Mouse (Mus musculus) embryo, embryonic 11 days (tissue): ENCODE measurements around the gene Tfdp1.
"Not testable (repeated sequence)": the region's sequence is repeated elsewhere in the genome, so short reads cannot be mapped to it uniquely, and the experiment has no call there.

Experiments used
- DNase-seq: peaks from one replicate; pipeline ENCODE4 v3.0.0-alpha.2; 2015

The Tfdp1 gene

DNA sequence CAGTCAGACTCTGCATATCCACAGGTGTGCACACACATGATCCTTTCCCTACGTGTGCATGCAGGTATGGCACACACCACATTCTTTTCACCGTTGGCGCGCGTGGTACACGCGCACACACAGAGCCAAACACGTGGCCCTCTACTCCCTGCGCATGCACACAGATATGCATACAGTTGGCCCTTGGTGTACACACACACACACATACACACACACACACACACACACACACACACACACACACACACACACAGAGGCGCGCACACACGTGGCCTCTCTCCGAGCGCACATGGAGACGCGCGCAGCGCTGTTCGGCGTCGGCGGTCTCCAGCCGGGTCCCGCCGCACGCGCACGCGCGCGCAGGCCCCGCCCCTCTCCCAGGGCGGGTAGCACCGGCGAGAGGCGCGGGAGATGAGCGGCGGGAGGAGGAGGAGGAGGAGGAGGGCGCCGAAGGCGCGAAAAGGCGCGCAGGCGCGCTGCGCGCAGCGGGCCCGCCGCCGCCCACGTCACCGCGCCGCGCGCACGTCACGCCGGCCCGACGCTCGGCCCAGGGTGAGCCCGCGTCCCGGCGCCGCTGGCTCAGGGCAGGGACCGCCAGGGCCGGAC, at the start of gene Tfdp1:
Tfdp1 (plus strand) TSS at position 497 of the 606 bp plus-strand sequence.
- peak; percentile 95 for DNase-seq

- DNase-seq = peak; percentile 74
These were observed 46.2 kb upstream of the Tfdp1 start for GRCm38 (mm10) chr8:13292364-13292763.

DNA sequence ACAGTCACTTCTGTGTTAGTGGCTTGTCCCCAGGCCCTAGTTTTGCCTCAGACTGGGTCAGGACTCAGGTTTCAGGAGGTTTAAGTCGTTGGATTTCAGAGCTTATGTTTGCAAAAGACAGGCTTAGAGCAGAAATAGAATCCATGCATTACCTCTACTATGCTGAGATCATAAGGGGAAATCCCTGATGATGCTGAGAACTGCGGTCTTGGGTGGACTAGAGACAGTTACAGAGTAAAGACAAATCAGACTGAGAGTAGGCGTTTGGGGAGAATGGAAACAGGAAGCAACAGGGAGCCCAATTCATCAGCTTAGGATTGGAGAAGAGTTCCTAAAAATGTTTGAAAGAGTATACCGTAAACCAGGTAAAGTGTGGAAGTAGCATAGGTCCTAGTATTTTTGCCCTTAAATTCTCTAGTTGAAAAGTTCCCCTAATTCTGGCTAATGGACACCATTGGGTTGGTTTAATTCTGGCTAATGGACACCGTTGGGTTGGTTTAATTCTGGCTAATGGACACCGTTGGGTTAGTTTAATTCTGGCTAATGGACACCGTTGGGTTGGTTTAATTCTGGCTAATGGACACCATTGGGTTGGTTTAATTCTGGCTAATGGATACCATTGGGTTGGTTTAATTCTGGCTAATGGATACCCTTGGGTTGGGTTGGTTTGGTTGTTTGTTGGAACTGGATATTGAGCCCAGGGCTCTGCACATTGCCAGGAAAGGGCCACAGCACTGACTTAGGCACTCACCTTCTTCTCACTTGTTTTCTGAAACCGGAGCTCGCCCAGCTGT, 44.7 kb upstream of the Tfdp1 start:
- DNase-seq = no peak

- no peak for DNase-seq
These were observed 39.0 kb upstream of the Tfdp1 start for GRCm38 (mm10) chr8:13299571-13299970.

GRCm38 (mm10) chr8:13301036-13301435, 37.5 kb upstream of the Tfdp1 start:
- DNase-seq = no peak

GRCm38 (mm10) chr8:13305459-13305858, 33.1 kb upstream of the Tfdp1 start:
- no peak for DNase-seq

DNA sequence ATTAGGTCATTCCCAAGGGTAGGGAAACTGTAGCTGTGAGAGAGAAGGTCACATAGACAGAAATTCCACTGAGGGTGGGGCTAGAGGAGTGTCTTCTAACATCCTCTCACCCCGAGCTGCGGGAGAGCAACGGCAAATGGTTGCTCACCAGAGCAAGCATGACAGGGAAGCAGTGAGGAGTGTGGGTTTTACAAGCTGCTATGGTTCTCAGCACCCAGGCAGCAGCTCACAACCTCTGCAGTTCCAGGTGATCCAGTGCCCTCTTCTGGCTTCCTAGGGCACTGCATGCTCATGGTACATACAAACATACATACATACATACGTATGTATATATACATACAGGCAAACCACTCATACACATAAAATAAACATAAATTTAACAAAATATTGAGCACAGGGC, 32.7 kb upstream of the Tfdp1 start:
- no peak for DNase-seq

GRCm38 (mm10) chr8:13306309-13306909, 32.1 kb upstream of the Tfdp1 start:
- DNase-seq = no peak

DNA sequence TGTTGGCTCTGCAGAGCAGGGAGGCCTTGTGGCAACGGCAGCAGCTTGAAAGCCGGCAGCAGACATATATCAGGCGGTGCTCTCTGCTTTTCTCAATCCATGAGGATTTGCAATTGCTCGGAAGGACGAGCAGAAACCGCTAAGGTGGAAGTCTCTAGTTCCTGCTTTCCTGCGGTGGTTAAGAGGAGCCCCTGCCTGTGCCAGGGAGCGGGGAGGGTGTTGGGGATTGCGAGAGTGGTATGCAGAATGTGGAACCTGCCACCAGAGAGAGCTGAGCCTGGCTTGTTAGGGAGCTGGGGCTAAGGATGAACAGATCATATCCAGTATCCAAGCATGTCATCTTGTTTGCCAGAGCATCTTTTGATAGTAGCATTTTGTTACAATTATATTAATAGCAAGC, 31.6 kb upstream of the Tfdp1 start:
- DNase-seq = no peak

DNA sequence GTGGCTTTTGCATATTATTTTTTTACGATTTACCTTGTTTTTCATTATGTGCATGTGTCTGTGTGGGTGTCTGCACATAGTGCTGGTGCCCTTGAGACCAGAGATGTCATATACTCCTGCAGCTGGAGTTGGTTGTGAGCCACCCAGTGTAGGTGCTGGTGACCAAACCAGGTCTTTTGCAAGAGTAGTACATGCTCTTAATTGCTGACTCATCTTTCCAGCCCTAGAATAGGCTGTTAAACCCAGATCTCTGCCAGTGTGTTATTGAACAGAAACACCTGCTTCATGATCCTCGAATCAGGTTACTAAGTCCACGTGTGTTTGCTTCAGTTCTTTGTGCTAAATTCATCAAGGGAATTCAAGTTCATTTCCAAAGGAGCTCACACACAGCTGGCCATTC, 23.6 kb upstream of the Tfdp1 start:
- DNase-seq = no peak

DNA sequence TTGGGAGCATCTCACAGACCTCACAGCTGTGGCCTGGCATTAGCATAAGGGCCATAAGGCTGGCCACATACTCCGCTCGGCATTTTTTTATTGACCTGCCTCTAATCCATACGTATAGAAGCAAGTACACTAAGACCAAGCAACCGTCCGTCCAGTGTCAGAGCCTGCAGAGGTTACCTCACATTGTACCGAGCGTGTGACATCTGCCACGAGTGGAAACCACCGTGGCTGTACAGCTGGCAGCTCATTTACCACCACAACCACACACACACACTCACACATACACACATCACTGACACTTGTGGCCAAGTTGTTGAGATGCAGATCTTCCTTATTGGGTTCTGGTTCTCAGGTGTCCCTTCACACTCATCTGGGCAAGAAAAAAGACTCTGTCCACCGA, 21.9 kb upstream of the Tfdp1 start:
- no peak for DNase-seq

GRCm38 (mm10) chr8:13326598-13326997, 12.0 kb upstream of the Tfdp1 start:
- peak; percentile 70 for DNase-seq

DNA sequence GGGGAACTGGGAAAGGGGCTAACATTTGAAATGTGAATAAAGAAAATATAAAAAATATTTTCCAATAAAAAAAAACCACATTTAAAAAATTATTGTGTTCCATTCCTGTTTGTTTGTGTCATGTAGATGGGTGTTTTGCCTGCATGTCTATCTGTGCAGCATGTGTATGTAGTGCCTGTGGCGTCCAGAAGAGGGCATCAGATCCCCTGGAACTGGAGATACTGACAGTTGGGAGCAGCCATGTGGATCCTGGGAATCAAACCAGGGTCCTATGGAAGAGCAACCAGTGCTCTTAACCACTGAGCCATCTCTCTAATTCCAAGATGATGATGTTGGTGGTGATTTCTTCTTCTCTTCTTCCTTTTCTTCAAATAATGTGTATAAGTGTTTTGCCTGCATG, 3.9 kb upstream of the Tfdp1 start:
- DNase-seq = no peak

DNA sequence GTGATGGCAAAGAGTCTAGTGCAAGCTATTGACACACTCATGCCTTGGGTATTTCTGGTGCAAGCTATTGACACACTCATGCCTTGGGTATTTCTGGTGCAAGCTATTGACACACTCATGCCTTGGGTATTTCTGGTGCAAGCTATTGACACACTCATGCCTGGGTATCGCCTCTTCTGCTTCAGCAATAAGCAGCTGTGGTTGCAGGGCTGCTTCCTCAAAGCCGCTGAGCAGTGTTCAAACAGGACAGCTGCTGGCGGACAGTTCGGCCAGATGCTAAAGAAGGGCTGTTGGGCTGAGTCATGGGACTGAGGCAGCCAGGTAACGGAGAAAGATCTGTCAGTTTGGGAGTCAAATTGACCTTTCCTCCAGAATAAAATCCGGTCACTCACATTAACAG, 1.3 kb upstream of the Tfdp1 start:
- DNase-seq = not testable (repeated sequence)

GRCm38 (mm10) chr8:13337678-13338077, 873 bp upstream of the Tfdp1 start:
- no peak for DNase-seq

DNA sequence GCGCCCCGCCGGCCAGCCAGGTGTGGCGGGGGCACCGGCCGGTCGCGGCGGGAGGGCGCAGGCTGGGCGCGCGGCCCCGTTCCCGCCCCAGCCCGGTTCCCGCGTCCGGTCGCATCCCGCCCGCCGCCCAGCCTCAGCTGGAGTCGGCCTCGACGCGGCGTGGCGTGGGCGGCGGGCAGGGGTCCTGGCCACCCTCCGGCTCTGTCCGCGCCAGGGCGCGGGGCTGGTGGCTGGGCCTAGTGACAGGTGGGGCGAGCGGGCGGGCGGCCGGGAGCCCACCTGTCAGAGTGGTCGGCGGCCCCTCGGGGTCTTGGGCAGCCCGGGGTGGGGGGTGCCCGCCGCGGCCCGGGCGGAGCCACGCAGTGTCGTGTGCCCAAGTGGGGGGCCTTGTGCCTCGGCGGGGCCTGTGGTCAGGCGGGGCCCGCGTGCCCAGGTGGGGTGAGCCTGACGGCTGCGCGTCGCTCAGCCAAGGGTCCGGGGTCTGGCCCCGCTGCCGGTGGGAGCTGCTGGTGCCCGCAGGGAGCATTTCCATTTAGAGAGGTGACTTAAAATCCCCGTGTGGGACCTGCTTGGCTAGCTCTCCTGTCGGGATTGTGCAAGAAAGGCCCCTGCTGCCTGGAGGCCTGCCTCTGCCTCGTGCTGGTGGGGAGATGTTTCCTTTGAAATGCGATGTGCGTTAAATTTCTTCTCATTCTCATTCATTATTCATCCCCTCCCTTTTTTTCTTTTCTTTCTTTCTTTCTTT, 522 bp downstream of the Tfdp1 start:
- no peak for DNase-seq

DNA sequence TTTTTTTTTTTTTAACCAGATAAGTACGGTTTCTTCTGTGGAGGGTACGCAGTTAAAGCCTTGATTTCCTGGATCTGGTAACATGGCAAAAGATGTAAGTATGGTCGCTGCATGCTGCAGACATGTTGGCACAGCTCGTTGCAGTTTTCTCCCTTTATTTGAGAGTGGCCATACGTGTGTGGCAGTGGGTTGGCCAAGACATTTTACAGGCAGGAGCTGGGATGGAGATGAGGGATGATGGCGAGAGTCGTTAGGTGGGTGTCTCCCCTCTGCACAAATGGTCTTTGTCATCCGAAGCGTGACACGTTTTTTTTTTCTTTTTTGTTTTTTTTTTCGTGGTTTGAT, 1.1 kb downstream of the Tfdp1 start:
- peak; percentile 29 for DNase-seq

DNA sequence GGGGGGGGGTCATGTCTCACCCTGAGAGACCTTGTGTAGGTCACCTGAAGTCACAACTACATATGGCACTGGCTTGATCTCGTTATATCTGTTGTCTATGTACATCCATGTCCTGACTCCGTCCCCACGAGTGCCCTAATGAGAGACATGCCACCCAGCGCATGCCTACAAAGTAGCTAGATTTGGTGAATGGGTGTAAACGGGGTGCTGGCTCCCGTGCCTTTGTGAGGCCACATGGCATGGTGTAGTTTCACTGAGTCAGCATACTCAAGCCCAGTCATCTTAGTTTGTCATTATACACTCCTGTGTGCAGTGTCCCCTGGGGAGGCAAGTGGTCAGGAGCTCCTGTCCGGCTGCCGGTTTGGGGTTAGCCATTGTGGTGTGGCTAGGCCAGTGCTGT, 2.1 kb downstream of the Tfdp1 start:
- DNase-seq = no peak

- no peak for DNase-seq
These were observed 3.8 kb downstream of the Tfdp1 start for GRCm38 (mm10) chr8:13342340-13342739.

- no peak for DNase-seq
These were observed 4.6 kb downstream of the Tfdp1 start for GRCm38 (mm10) chr8:13343134-13343533.

GRCm38 (mm10) chr8:13350052-13350451, 11.5 kb downstream of the Tfdp1 start:
- DNase-seq = no peak

GRCm38 (mm10) chr8:13351593-13351992, 13.0 kb downstream of the Tfdp1 start:
- DNase-seq = no peak

DNA sequence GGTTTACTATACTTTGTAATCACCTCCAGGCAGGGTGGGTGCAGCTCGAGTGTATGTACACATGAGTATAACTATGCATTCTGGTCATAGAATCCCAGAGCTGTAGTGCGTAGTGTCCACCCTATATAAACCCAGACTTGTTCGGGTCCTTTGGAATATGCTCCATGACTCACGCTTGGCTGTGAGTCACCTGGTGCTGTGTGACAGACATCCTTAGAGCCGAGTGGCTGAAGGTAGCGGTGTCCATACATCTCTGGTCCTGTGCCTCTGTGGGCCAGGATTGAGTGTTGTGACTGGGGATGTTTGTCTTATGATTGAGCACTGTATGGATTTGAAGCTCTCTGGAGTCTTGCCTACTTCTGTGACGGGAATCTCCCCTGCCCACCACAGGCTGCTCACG, 14.1 kb downstream of the Tfdp1 start:
- no peak for DNase-seq
